Mouse (Mus musculus) midbrain, embryonic 10.5 days (tissue): ENCODE results near the gene Spata33. TPM values are rescaled to one million over a fixed set of nuclear protein-coding genes. Genes with fewer than 3 reads are reported as not detected.
"Not testable (repeated sequence)": the region's sequence is repeated elsewhere in the genome, so short reads cannot be mapped to it uniquely, and the experiment has no call there.

Source experiments
- DNase-seq: peaks from one replicate; pipeline ENCODE4 v3.0.0-alpha.2; 2017; ENCODE audit warnings: low spot score
- H3K27ac ChIP-seq: fragments of 300-500 bp; sonication (generic); replicated peaks from 2 replicates; pipeline ENCODE4 v1.5.1; 2016; ENCODE audit warnings: mild to moderate bottlenecking
- H3K27me3 ChIP-seq: fragments of 300-500 bp; sonication (generic); 2 replicates; pipeline ENCODE4 v1.6.1; 2016; ENCODE audit warnings: low read depth, mild to moderate bottlenecking; ENCODE audit not compliant: poor library complexity, severe bottlenecking
- H3K36me3 ChIP-seq: fragments of 300-500 bp; sonication (generic); 2 replicates; pipeline ENCODE4 v1.6.1; 2016; ENCODE audit warnings: mild to moderate bottlenecking, moderate library complexity
- H3K4me1 ChIP-seq: fragments of 300-500 bp; sonication (generic); 2 replicates; pipeline ENCODE4 v1.6.1; 2016
- H3K4me3 ChIP-seq: fragments of 300-500 bp; sonication (generic); 2 replicates; pipeline ENCODE4 v1.5.1; 2016; ENCODE audit warnings: mild to moderate bottlenecking, moderate library complexity
- H3K9me3 ChIP-seq: fragments of 300-500 bp; sonication (generic); replicated peaks from 2 replicates; pipeline ENCODE4 v1.6.1; 2016; ENCODE audit warnings: mild to moderate bottlenecking
- WGBS: fragments of 180-500 bp; shearing (Covaris S2); methylation state at CpG from one replicate; pipeline ENCODE4 v1.1.7; 2016; 5-methylcytosine and 5-hydroxymethylcytosine counted together
- polyA plus RNA-seq: library from polyadenylated mRNA; unstranded; fragments of >200 nt; fragmentation: Nextera tagmentation; extraction: Ambion mirVana; gene quantifications from 2 replicates; pipeline ENCODE4 v1.2.1, GENCODE M21; 2016

Gene Spata33
- polyA plus RNA-seq = 6.1 TPM in 2 replicates

DNA sequence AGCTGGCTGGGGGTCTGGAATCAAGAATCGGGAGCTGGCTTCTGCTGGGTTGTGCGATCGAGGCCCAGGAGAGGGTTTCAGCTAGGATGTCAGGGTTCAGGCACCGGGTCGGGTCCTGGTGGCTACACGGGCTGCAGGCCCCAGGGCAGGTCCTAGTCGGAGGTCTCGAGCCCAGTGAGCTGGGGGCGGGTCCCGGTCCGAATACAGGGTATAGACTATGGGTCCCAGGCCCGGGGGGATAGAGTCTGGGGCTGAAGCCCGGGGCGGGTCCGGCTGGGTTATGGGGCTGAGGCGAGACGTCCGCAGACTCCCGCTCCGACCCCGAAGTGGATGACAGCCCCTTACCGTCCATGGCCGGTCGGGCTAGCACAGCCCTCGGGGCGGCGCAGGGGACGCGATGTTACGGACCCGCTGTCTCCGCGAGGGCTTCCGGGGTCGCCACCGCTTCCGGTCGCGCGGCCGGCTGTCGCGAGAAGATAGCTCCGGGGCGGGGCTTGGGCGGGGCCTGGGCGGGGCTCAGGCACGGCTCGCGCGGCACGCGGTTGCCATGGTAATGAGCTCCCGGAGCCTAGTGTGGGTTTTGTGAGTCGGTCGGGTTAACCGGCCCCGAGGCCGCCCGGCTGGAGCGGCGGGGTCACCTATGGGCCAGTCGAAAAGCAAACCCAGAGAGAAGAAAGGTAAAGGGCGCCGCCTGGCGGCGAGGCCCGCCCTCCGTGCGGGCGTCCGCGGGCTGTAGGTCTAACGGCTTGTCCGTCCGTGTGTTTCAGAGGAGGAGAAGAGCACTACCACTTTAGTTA is at the start of gene Spata33, which contains the start of gene Chmp1a:
Spata33 (plus strand) TSS at position 512 of the 797 bp plus-strand sequence.
Chmp1a (minus strand) TSS at position 443 of the 797 bp plus-strand sequence.
- Histone ChIP-seq H3K4me3 (peak within 1 kb of the TSS; percentile 99), H3K36me3 (peaks cover 28% of the 10 kb centered on the region), H3K27ac (peak within 1 kb of the TSS; percentile 87), H3K4me1 (peaks cover 28% of the 10 kb centered on the region), H3K27me3 (no peaks in the 10 kb centered on the region), H3K9me3 (no peaks in the 10 kb centered on the region)
- peak; percentile 99 for DNase-seq
- 1% methylated on average over 76 of the region's 76 CpGs for WGBS

GRCm38 (mm10) chr8:123181391-123181790 is 31.2 kb upstream of the Spata33 start:
- WGBS = 70% methylated on average over 3 of the region's 3 CpGs
- no peaks in the 10 kb centered on the region for H3K36me3 ChIP-seq
- no peak overlapping the region for H3K27ac ChIP-seq
- no peaks in the 10 kb centered on the region for H3K27me3 ChIP-seq
- no peak overlapping the region for H3K4me3 ChIP-seq
- H3K9me3 ChIP-seq = peaks cover 34% of the 10 kb centered on the region
- peaks cover 8% of the 10 kb centered on the region; the same call in 1 of the 2 replicates for H3K4me1 ChIP-seq
- DNase-seq = peak; percentile 30

GRCm38 (mm10) chr8:123185566-123186409 is 26.8 kb upstream of the Spata33 start, which contains the start of gene Dpep1:
Dpep1 (plus strand) TSS chr8:123186242.
- Histone ChIP-seq H3K27ac (peak within 1 kb of the TSS; percentile 43; the same call in 1 of the 2 replicates), H3K4me3 (no peak within 1 kb of the TSS), H3K27me3 (0 out of 2 replicates have a peak, but pooled peaks cover 3% of the 10 kb centered on the region), H3K36me3 (no peaks in the 10 kb centered on the region), H3K4me1 (peaks cover 12% of the 10 kb centered on the region), H3K9me3 (no peaks in the 10 kb centered on the region)
- WGBS = 51% methylated on average over 19 of the region's 19 CpGs
- peak; percentile 38 for DNase-seq

GRCm38 (mm10) chr8:123188006-123188405 is 24.6 kb upstream of the Spata33 start:
- Histone ChIP-seq H3K27ac (no peak overlapping the region), H3K4me1 (peaks cover 14% of the 10 kb centered on the region), H3K4me3 (no peak overlapping the region), H3K27me3 (0 out of 2 replicates have a peak, but pooled peaks cover 3% of the 10 kb centered on the region), H3K9me3 (no peaks in the 10 kb centered on the region), H3K36me3 (no peaks in the 10 kb centered on the region)
- 80% methylated on average over 2 of the region's 2 CpGs for WGBS
- no peak for DNase-seq

DNA sequence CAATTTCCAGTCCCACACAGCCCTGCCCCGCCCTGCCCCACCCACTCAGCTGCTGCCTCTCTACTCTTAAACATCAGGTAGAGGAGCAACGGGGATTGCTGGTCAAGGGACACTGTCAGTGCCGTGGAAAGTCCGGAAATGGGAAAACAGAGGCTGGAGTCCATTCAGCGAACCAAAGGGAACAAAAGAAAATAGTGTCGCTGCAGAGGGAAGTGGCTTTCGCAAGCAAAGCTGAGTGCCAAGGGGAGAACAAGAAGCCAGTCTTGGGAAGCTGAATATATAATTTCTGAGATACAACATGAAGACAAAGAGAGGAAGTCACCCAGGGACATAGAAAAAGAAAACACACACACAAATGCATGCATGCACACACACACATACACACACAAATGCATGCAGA is 23.8 kb upstream of the Spata33 start:
- Histone ChIP-seq H3K36me3 (no peaks in the 10 kb centered on the region), H3K27ac (no peak overlapping the region), H3K27me3 (0 out of 2 replicates have a peak, but pooled peaks cover 3% of the 10 kb centered on the region), H3K4me3 (no peak overlapping the region), H3K4me1 (peaks cover 14% of the 10 kb centered on the region), H3K9me3 (no peaks in the 10 kb centered on the region)
- 84% methylated on average over 7 of the region's 7 CpGs for WGBS
- DNase-seq = no peak

- no peaks in the 10 kb centered on the region for H3K9me3 ChIP-seq
- peak overlapping the region; percentile 15; the same call in 1 of the 2 replicates for H3K27ac ChIP-seq
- WGBS = 3% methylated on average over 9 of the region's 9 CpGs
- peaks cover 7% of the 10 kb centered on the region for H3K4me1 ChIP-seq
- no peak overlapping the region for H3K4me3 ChIP-seq
- peak; percentile 81 for DNase-seq
- H3K36me3 ChIP-seq = no peaks in the 10 kb centered on the region
- 0 out of 2 replicates have a peak, but pooled peaks cover 3% of the 10 kb centered on the region for H3K27me3 ChIP-seq
These were observed 22.0 kb upstream of the Spata33 start for GRCm38 (mm10) chr8:123190678-123191077.

DNA sequence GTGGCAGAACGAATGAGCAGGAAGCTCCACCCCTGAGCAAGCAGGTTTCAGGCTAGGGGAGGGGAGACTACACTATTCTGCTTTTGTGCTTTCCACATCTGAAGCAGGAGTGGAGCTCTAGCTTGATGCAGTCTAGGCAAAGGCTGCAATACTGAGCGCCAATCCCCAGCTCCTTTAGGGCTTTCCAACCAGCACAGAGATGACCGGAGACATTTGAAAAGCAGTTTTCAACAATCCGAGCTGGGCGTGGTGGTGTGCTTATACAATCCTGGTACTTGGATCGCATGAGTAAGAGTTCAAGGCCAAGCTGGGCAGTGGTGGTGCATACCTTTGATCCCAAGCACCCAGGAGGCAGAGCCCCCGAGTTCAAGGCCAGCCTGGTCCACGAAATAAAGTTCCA is 20.7 kb upstream of the Spata33 start:
- Histone ChIP-seq H3K9me3 (no peaks in the 10 kb centered on the region), H3K4me3 (no peak overlapping the region), H3K27ac (no peak overlapping the region), H3K27me3 (0 out of 2 replicates have a peak, but pooled peaks cover 3% of the 10 kb centered on the region), H3K4me1 (peaks cover 6% of the 10 kb centered on the region; the same call in 1 of the 2 replicates), H3K36me3 (no peaks in the 10 kb centered on the region)
- no peak for DNase-seq
- WGBS = 63% methylated on average over 8 of the region's 8 CpGs

DNA sequence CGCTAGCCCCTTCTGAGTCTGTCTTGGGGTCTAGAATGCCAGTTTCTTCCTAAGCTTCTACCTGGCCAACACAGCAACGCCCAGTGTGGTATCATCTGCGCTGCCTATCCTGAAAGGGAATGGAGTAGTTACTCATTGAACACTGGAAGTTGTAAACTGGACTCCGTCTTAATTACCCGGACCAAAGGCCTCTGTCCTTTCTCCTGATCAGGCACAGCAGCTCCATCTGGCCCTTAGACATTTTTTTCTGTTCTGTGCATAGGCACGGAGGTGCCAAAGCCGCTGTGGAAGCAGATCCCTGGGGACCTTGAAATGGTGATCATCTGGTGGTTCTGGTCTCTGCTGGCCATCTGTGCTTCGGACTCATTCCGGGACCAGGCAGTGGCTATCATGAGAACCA is 18.9 kb upstream of the Spata33 start:
- Histone ChIP-seq H3K4me3 (no peak overlapping the region), H3K4me1 (peaks cover 6% of the 10 kb centered on the region; the same call in 1 of the 2 replicates), H3K27me3 (0 out of 2 replicates have a peak, but pooled peaks cover 3% of the 10 kb centered on the region), H3K9me3 (no peaks in the 10 kb centered on the region), H3K36me3 (no peaks in the 10 kb centered on the region), H3K27ac (no peak overlapping the region)
- 93% methylated on average over 9 of the region's 9 CpGs for WGBS
- DNase-seq = no peak

- not testable (repeated sequence) for DNase-seq, H3K27ac ChIP-seq, H3K9me3 ChIP-seq, H3K4me1 ChIP-seq, H3K36me3 ChIP-seq, H3K4me3 ChIP-seq, H3K27me3 ChIP-seq
- 82% methylated on average over 5 of the region's 5 CpGs for WGBS
These were observed 15.6 kb upstream of the Spata33 start for GRCm38 (mm10) chr8:123197016-123197415.

DNA sequence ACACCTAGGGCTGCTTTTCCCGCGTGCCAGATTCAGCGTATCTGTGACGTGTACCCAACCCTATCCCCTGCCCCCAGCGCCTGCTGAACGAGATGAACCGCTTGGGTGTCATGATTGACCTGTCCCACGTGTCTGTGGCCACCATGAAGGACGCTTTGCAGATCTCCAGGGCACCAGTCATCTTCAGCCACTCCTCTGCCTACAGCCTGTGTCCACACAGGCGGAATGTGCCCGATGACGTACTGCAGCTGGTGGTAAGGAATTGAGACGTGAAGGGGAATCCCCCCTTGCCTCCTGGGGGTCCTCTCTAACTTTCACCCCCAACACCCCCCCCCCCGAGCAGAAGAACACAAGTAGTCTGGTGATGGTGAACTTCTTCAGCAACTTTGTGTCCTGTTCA is 12.8 kb upstream of the Spata33 start:
- H3K4me1 ChIP-seq = no peaks in the 10 kb centered on the region
- WGBS = 78% methylated on average over 14 of the region's 14 CpGs
- H3K27me3 ChIP-seq = no peaks in the 10 kb centered on the region
- H3K36me3 ChIP-seq = peaks cover 13% of the 10 kb centered on the region
- H3K9me3 ChIP-seq = no peaks in the 10 kb centered on the region
- no peak overlapping the region for H3K4me3 ChIP-seq
- no peak for DNase-seq
- H3K27ac ChIP-seq = no peak overlapping the region

DNA sequence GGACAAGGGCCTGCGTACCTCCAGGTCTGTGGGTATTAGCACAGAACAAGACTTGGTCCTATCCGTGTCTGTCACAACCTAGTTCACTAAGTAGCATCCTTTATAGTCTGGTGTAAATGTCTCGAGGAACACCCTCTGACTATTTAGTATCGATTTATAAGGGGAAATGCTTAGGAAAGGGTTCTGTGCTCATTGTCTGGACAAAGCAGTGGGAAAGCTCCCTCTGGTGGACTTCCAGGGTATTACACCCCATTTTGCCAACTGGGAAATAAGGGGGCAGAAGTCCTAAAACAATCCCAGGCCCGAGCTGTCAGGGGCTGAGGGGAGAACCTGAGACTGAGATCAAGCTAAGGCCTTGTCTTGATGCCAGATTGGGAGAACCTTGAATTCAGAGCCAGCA is 10.3 kb upstream of the Spata33 start:
- no peak overlapping the region for H3K27ac ChIP-seq
- H3K36me3 ChIP-seq = peaks cover 35% of the 10 kb centered on the region
- H3K4me1 ChIP-seq = no peaks in the 10 kb centered on the region
- H3K27me3 ChIP-seq = no peaks in the 10 kb centered on the region
- no peak overlapping the region for H3K4me3 ChIP-seq
- 35% methylated on average over 5 of the region's 5 CpGs for WGBS
- no peaks in the 10 kb centered on the region for H3K9me3 ChIP-seq
- DNase-seq = peak; percentile 81

DNA sequence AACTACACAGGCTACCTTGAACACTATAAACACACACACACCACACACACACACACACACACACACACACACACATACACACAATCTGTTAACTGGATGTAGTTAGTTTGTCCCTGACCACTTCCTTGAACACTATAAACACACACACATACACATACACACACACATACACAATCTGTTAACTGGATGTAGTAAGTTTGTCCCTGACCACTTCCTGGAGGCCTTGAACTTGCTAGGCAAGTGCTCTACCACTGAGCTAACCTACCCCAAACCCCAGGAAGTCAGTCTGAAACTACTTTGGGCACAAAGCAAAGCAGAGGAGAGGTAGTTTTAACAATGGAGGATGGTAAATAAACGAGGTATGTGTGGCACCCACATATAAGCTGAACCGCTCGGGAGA is 9.1 kb upstream of the Spata33 start:
- WGBS = 95% methylated on average over 3 of the region's 3 CpGs
- no peaks in the 10 kb centered on the region for H3K9me3 ChIP-seq
- no peak overlapping the region for H3K4me3 ChIP-seq
- H3K4me1 ChIP-seq = no peaks in the 10 kb centered on the region
- no peaks in the 10 kb centered on the region for H3K27me3 ChIP-seq
- H3K36me3 ChIP-seq = peaks cover 48% of the 10 kb centered on the region
- no peak overlapping the region for H3K27ac ChIP-seq
- no peak for DNase-seq
